Mouse (Mus musculus) limb, embryonic 10.5 days (tissue): ENCODE results near the gene Usp25. TPM values are rescaled to one million over a fixed set of nuclear protein-coding genes. Genes with fewer than 3 reads are reported as not detected.

Source experiments
- DNase-seq: peaks from one replicate; pipeline ENCODE4 v3.0.0-alpha.2; 2017; ENCODE audit warnings: low spot score
- H3K27ac ChIP-seq: fragments of 300-500 bp; sonication (generic); 2 replicates; pipeline ENCODE4 v1.5.1; 2016; ENCODE audit warnings: mild to moderate bottlenecking
- H3K27me3 ChIP-seq: fragments of 300-500 bp; sonication (generic); 2 replicates; pipeline ENCODE4 v1.6.1; 2016; ENCODE audit warnings: low read depth, mild to moderate bottlenecking; ENCODE audit not compliant: poor library complexity, severe bottlenecking
- H3K36me3 ChIP-seq: fragments of 300-500 bp; sonication (generic); 2 replicates; pipeline ENCODE4 v1.6.1; 2016; ENCODE audit warnings: mild to moderate bottlenecking, moderate library complexity
- H3K4me1 ChIP-seq: fragments of 300-500 bp; sonication (generic); 2 replicates; pipeline ENCODE4 v1.6.1; 2016
- H3K4me3 ChIP-seq: fragments of 300-500 bp; sonication (generic); 2 replicates; pipeline ENCODE4 v1.5.1; 2016; ENCODE audit warnings: mild to moderate bottlenecking, moderate library complexity
- H3K9me3 ChIP-seq: fragments of 300-500 bp; sonication (generic); replicated peaks from 2 replicates; pipeline ENCODE4 v1.6.1; 2016; ENCODE audit warnings: mild to moderate bottlenecking
- WGBS: fragments of 180-500 bp; shearing (Covaris S2); methylation state at CpG from one replicate; pipeline ENCODE4 v1.1.7; 2016; 5-methylcytosine and 5-hydroxymethylcytosine counted together
- polyA plus RNA-seq: library from polyadenylated mRNA; unstranded; fragments of >200 nt; fragmentation: Nextera tagmentation; extraction: Ambion mirVana; gene quantifications from 2 replicates; pipeline ENCODE4 v1.2.1, GENCODE M21; 2016

The Usp25 gene
- polyA plus RNA-seq, 1 experiment from 2014 or later: 17.2 TPM

GRCm38 (mm10) chr16:77103637-77104264, 90.2 kb downstream of the Usp25 start:
- Histone ChIP-seq H3K4me3 (no peak overlapping the region), H3K4me1 (no peaks in the 10 kb centered on the region), H3K9me3 (no peaks in the 10 kb centered on the region), H3K27ac (no peak overlapping the region), H3K36me3 (peaks cover 10% of the 10 kb centered on the region), H3K27me3 (no peaks in the 10 kb centered on the region)
- no peak for DNase-seq
- WGBS: 92% methylated on average over 5 of the region's 5 CpGs

- Histone ChIP-seq H3K4me3 (no peak overlapping the region), H3K27ac (no peak overlapping the region), H3K4me1 (no peaks in the 10 kb centered on the region), H3K9me3 (no peaks in the 10 kb centered on the region), H3K27me3 (no peaks in the 10 kb centered on the region), H3K36me3 (peaks cover 51% of the 10 kb centered on the region)
- DNase-seq: no peak
- 88% methylated on average over 1 of the region's 1 CpGs for WGBS
Measured at GRCm38 (mm10) chr16:77111268-77111667, 97.8 kb downstream of the Usp25 start.

GRCm38 (mm10) chr16:77125908-77126307, 112.4 kb downstream of the Usp25 start:
- Histone ChIP-seq H3K27me3 (no peaks in the 10 kb centered on the region), H3K9me3 (no peaks in the 10 kb centered on the region), H3K4me3 (no peak overlapping the region), H3K27ac (no peak overlapping the region), H3K36me3 (peaks cover 3% of the 10 kb centered on the region; the same call in 1 of the 2 replicates), H3K4me1 (no peaks in the 10 kb centered on the region)
- no peak for DNase-seq
- 78% methylated on average over 1 of the region's 1 CpGs for WGBS

- no peak for DNase-seq
- no peaks in the 10 kb centered on the region for H3K9me3 ChIP-seq
- H3K36me3 ChIP-seq: no peaks in the 10 kb centered on the region
- H3K4me1 ChIP-seq: no peaks in the 10 kb centered on the region
- 49% methylated on average over 5 of the region's 5 CpGs for WGBS
- H3K4me3 ChIP-seq: no peak overlapping the region
- no peak overlapping the region for H3K27ac ChIP-seq
- H3K27me3 ChIP-seq: no peaks in the 10 kb centered on the region
Measured at GRCm38 (mm10) chr16:77128683-77129082, 115.2 kb downstream of the Usp25 start.

- no peak overlapping the region for H3K27ac ChIP-seq
- no peaks in the 10 kb centered on the region for H3K27me3 ChIP-seq
- H3K4me3 ChIP-seq: no peak overlapping the region
- no peaks in the 10 kb centered on the region for H3K36me3 ChIP-seq
- H3K4me1 ChIP-seq: no peaks in the 10 kb centered on the region
- no peaks in the 10 kb centered on the region for H3K9me3 ChIP-seq
- no peak for DNase-seq
- 89% methylated on average over 5 of the region's 5 CpGs for WGBS
Measured at GRCm38 (mm10) chr16:77133055-77133454, 119.5 kb downstream of the Usp25 start.

- H3K36me3 ChIP-seq: no peaks in the 10 kb centered on the region
- WGBS: 93% methylated on average over 7 of the region's 7 CpGs
Measured at GRCm38 (mm10) chr16:77140651-77141050, 127.1 kb downstream of the Usp25 start.

GRCm38 (mm10) chr16:77146801-77147200, 133.3 kb downstream of the Usp25 start:
- Histone ChIP-seq H3K27ac (no peak overlapping the region), H3K36me3 (no peaks in the 10 kb centered on the region), H3K27me3 (no peaks in the 10 kb centered on the region), H3K4me1 (no peaks in the 10 kb centered on the region), H3K4me3 (no peak overlapping the region), H3K9me3 (no peaks in the 10 kb centered on the region)
- no peak for DNase-seq
- WGBS: 93% methylated on average over 5 of the region's 5 CpGs

More at GRCm38 (mm10) chr16:77140651-77141050, 127.1 kb downstream of the Usp25 start:
- Histone ChIP-seq H3K27me3 (no peaks in the 10 kb centered on the region), H3K4me3 (no peak overlapping the region), H3K9me3 (no peaks in the 10 kb centered on the region), H3K27ac (no peak overlapping the region), H3K4me1 (no peaks in the 10 kb centered on the region)
- no peak for DNase-seq

- no peaks in the 10 kb centered on the region for H3K9me3 ChIP-seq
- no peaks in the 10 kb centered on the region for H3K4me1 ChIP-seq
- H3K36me3 ChIP-seq: no peaks in the 10 kb centered on the region
- 73% methylated on average over 8 of the region's 8 CpGs for WGBS
- no peak overlapping the region for H3K27ac ChIP-seq
- DNase-seq: no peak
- no peaks in the 10 kb centered on the region for H3K27me3 ChIP-seq
- no peak overlapping the region for H3K4me3 ChIP-seq
Measured at GRCm38 (mm10) chr16:77150338-77150737, 136.8 kb downstream of the Usp25 start.

GRCm38 (mm10) chr16:77150884-77151283, 137.4 kb downstream of the Usp25 start:
- Histone ChIP-seq H3K4me3 (no peak overlapping the region), H3K27ac (no peak overlapping the region), H3K36me3 (no peaks in the 10 kb centered on the region), H3K4me1 (no peaks in the 10 kb centered on the region), H3K27me3 (no peaks in the 10 kb centered on the region), H3K9me3 (no peaks in the 10 kb centered on the region)
- 88% methylated on average over 4 of the region's 4 CpGs for WGBS
- no peak for DNase-seq

- no peaks in the 10 kb centered on the region for H3K36me3 ChIP-seq
- WGBS: 93% methylated on average over 1 of the region's 1 CpGs
- no peak overlapping the region for H3K4me3 ChIP-seq
- H3K9me3 ChIP-seq: no peaks in the 10 kb centered on the region
- H3K27ac ChIP-seq: no peak overlapping the region
- DNase-seq: no peak
- H3K4me1 ChIP-seq: no peaks in the 10 kb centered on the region
- no peaks in the 10 kb centered on the region for H3K27me3 ChIP-seq
Measured at GRCm38 (mm10) chr16:77152288-77152687, 138.8 kb downstream of the Usp25 start.

GRCm38 (mm10) chr16:77153216-77153715, 139.8 kb downstream of the Usp25 start:
- DNase-seq: no peak
- no peak overlapping the region for H3K27ac ChIP-seq
- H3K36me3 ChIP-seq: no peaks in the 10 kb centered on the region
- H3K4me3 ChIP-seq: no peak overlapping the region
- H3K27me3 ChIP-seq: no peaks in the 10 kb centered on the region
- 74% methylated on average over 1 of the region's 1 CpGs for WGBS
- H3K4me1 ChIP-seq: no peaks in the 10 kb centered on the region
- no peaks in the 10 kb centered on the region for H3K9me3 ChIP-seq

GRCm38 (mm10) chr16:77153815-77154214, 140.3 kb downstream of the Usp25 start:
- Histone ChIP-seq H3K36me3 (no peaks in the 10 kb centered on the region), H3K4me3 (no peak overlapping the region), H3K4me1 (no peaks in the 10 kb centered on the region), H3K27me3 (no peaks in the 10 kb centered on the region), H3K27ac (no peak overlapping the region), H3K9me3 (no peaks in the 10 kb centered on the region)
- DNase-seq: no peak
- 90% methylated on average over 2 of the region's 2 CpGs for WGBS

GRCm38 (mm10) chr16:77154831-77155230, 141.3 kb downstream of the Usp25 start:
- Histone ChIP-seq H3K9me3 (no peaks in the 10 kb centered on the region), H3K4me1 (no peaks in the 10 kb centered on the region), H3K4me3 (no peak overlapping the region), H3K27me3 (no peaks in the 10 kb centered on the region), H3K27ac (no peak overlapping the region), H3K36me3 (no peaks in the 10 kb centered on the region)
- no peak for DNase-seq
- 100% methylated on average over 1 of the region's 1 CpGs for WGBS
